Mouse (Mus musculus): ENCODE measurements around the gene Sult6b2.

DNA sequence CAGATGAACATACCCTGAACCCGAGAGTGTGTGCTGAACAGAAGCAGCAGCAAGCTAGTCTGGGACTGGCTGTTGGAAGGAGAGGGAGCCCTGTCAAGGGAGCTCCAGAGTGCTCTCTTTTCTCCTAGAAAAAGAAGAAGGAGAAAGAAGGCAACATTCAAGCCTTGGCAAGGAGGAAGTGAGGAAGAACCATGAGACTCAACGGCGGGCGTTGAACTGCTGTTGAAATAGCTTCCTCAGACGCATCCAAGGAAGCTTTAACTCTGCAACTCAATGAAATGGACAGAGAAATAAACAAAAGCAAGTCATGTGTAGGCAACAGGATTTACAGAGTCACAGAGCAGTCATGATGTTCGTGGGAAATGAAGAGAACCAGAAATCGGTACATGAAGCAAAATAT, 57.5 kb downstream of the Sult6b2 start:
- TF ChIP-seq CTCF (IDR thresholded peaks at IDR 0.05; ENCODE audit: low read depth) (no peak), EP300 (IDR thresholded peaks at IDR 0.05; ENCODE audit: low read depth) (no peak)
